In genomic region chr9:108575321-108576297, GRCm38 (mm10) we compare ENCODE assay signal across 15 mouse cellular contexts. TPM values are rescaled to one million over a fixed set of nuclear protein-coding genes. Genes with fewer than 3 reads are reported as not detected.
A peak's percentile ranks its signal among the peaks of the same experiment; 100 is the strongest.
DNase-seq lines count a peak whose midpoint lies in the region; ATAC-seq lines count a peak whose summit lies in the region.
"Had no signal": no experiment of that assay in that cellular context is flagged by ENCODE, and none has a peak within 500 bp of the region (broad histone marks: within the 10 kb centered on the region; RNA-seq: fewer than 3 reads in every experiment).

No protein-coding gene starts in this region.

- H3K27me3 ChIP-seq in forebrain, embryonic 10.5 days (ENCODE audit: poor library complexity, severe bottlenecking): no peaks in the 10 kb centered on the region
- H3K27me3 ChIP-seq in forebrain, embryonic 16.5 days (replicated peaks; ENCODE audit: control insufficient read depth, insufficient read depth, low read length): no peaks in the 10 kb centered on the region
- H3K27me3 ChIP-seq in megakaryocyte, embryonic 14.5 days (replicated peaks): no peaks in the 10 kb centered on the region
- H3K27me3 ChIP-seq in hindbrain, embryonic 15.5 days: no peaks in the 10 kb centered on the region
- no peaks in the 10 kb centered on the region for H3K27me3 ChIP-seq in neural tube, embryonic 12.5 days (replicated peaks)
- H3K27me3 ChIP-seq: liver, embryonic 12.5 days; stomach, embryonic 15.5 days had no signal

- 0 out of 2 replicates have a peak overlapping the region, but pooled peaks have one; percentile 14 for H3K4me3 ChIP-seq in forebrain, embryonic 10.5 days
- no peak overlapping the region for H3K4me3 ChIP-seq in forebrain, embryonic 16.5 days (replicated peaks; ENCODE audit: low read length)
- H3K4me3 ChIP-seq in megakaryocyte, embryonic 14.5 days (replicated peaks): peak overlapping the region; percentile 23
- no peak overlapping the region for H3K4me3 ChIP-seq in hindbrain, embryonic 15.5 days
- peak overlapping the region; percentile 11; the same call in 1 of the 2 replicates for H3K4me3 ChIP-seq in neural tube, embryonic 12.5 days
- H3K4me3 ChIP-seq: left cerebral cortex, adult 2 months; liver, embryonic 12.5 days; stomach, embryonic 15.5 days had no signal

- no peak overlapping the region for H3K27ac ChIP-seq in forebrain, embryonic 10.5 days
- no peak overlapping the region for H3K27ac ChIP-seq in forebrain, embryonic 16.5 days (ENCODE audit: low read length)
- H3K27ac ChIP-seq in hindbrain, embryonic 15.5 days (replicated peaks): no peak overlapping the region
- no peak overlapping the region for H3K27ac ChIP-seq in neural tube, embryonic 12.5 days
- H3K27ac ChIP-seq: left cerebral cortex, adult 2 months; liver, embryonic 12.5 days; stomach, embryonic 15.5 days had no signal

- no peaks in the 10 kb centered on the region for H3K9me3 ChIP-seq in forebrain, embryonic 10.5 days
- no peaks in the 10 kb centered on the region for H3K9me3 ChIP-seq in forebrain, embryonic 16.5 days (ENCODE audit: control insufficient read depth, low read length)
- no peaks in the 10 kb centered on the region for H3K9me3 ChIP-seq in megakaryocyte, embryonic 14.5 days
- no peaks in the 10 kb centered on the region for H3K9me3 ChIP-seq in hindbrain, embryonic 15.5 days
- no peaks in the 10 kb centered on the region for H3K9me3 ChIP-seq in neural tube, embryonic 12.5 days
- H3K9me3 ChIP-seq: liver, embryonic 12.5 days; stomach, embryonic 15.5 days had no signal

- DNase-seq in forebrain, embryonic 10.5 days (ENCODE audit: extremely low spot score, low spot score): no peak
- no peak for DNase-seq in gastrocnemius, adult 8-10 months (ENCODE audit: low spot score in 2 of 2)
- DNase-seq in kidney, postnatal 10 days: no peak
- DNase-seq: gastrocnemius, postnatal 36 days; kidney, postnatal 14 days; lung, postnatal 4 days; right cerebral cortex, postnatal 14 days had no signal

- H3K4me2 ChIP-seq in forebrain, embryonic 16.5 days (ENCODE audit: low read length): no peak overlapping the region
- peak overlapping the region; percentile 78 for H3K4me2 ChIP-seq in hindbrain, embryonic 15.5 days
- H3K4me2 ChIP-seq in neural tube, embryonic 12.5 days (replicated peaks): peak overlapping the region; percentile 79
- H3K4me2 ChIP-seq: liver, embryonic 12.5 days; stomach, embryonic 15.5 days had no signal

- WGBS in forebrain, embryonic 10.5 days: 92% methylated on average over 37 of the region's 37 CpGs
- WGBS in forebrain, embryonic 16.5 days: 90% methylated on average over 37 of the region's 37 CpGs
- 87% methylated on average over 37 of the region's 37 CpGs for WGBS in hindbrain, embryonic 15.5 days
- WGBS in neural tube, embryonic 12.5 days: 87% methylated on average over 37 of the region's 37 CpGs

- peaks cover 73% of the 10 kb centered on the region for H3K4me1 ChIP-seq in forebrain, embryonic 10.5 days
- H3K4me1 ChIP-seq in forebrain, embryonic 16.5 days (replicated peaks; ENCODE audit: control insufficient read depth, insufficient read depth, low read length): peaks cover 44% of the 10 kb centered on the region
- H3K4me1 ChIP-seq in megakaryocyte, embryonic 14.5 days: peaks cover 85% of the 10 kb centered on the region
- H3K4me1 ChIP-seq in hindbrain, embryonic 15.5 days (replicated peaks): peaks cover 62% of the 10 kb centered on the region
- peaks cover 63% of the 10 kb centered on the region for H3K4me1 ChIP-seq in neural tube, embryonic 12.5 days

- H3K9ac ChIP-seq in forebrain, embryonic 16.5 days (replicated peaks; ENCODE audit: low read depth, low read length): no peak overlapping the region; the same call in 1 of the 2 replicates
- H3K9ac ChIP-seq in hindbrain, embryonic 15.5 days: no peak overlapping the region
- 0 out of 2 replicates have a peak overlapping the region, but pooled peaks have one; percentile 26 for H3K9ac ChIP-seq in neural tube, embryonic 12.5 days
- H3K9ac ChIP-seq: stomach, embryonic 15.5 days had no signal

- no peak for ATAC-seq in forebrain, embryonic 16.5 days
- no peak for ATAC-seq in megakaryocyte, adult 5-6 weeks (ENCODE audit: poor library complexity, severe bottlenecking)
- no peak for ATAC-seq in hindbrain, embryonic 15.5 days (ENCODE audit: low FRiP score, low read depth)
- no peak for ATAC-seq in neural tube, embryonic 12.5 days (ENCODE audit: low FRiP score, low read depth)
- ATAC-seq: liver, embryonic 12.5 days had no signal

- H3K36me3 ChIP-seq in forebrain, embryonic 10.5 days (replicated peaks): peaks cover 69% of the 10 kb centered on the region
- H3K36me3 ChIP-seq in forebrain, embryonic 16.5 days (ENCODE audit: control insufficient read depth, insufficient read depth): peaks cover 33% of the 10 kb centered on the region
- peaks cover 63% of the 10 kb centered on the region for H3K36me3 ChIP-seq in megakaryocyte, embryonic 14.5 days (replicated peaks; ENCODE audit: low read length)
- peaks cover 41% of the 10 kb centered on the region for H3K36me3 ChIP-seq in hindbrain, embryonic 15.5 days
- H3K36me3 ChIP-seq in neural tube, embryonic 12.5 days: peaks cover 53% of the 10 kb centered on the region

RNA-seq across cellular contexts. Expression of gene Wdr6, which starts 2.9 kb away (rescaled TPM):
- polyA plus RNA-seq in forebrain, embryonic 10.5 days (2016; fragmentation: Nextera tagmentation; extraction: Ambion mirVana): 203 and 212 TPM in 2 replicates
- polyA plus RNA-seq in forebrain, embryonic 16.5 days (2015; fragmentation: Nextera tagmentation; extraction: Ambion mirVana): 209 and 267 TPM in 2 replicates
- 4.8 and 5.5 TPM in 2 replicates for polyA plus RNA-seq in megakaryocyte, embryonic 14.5 days (2012; ENCODE audit: insufficient read depth, low replicate concordance)
- total RNA-seq in megakaryocyte, adult 5-6 weeks (2015): 2.1 and 3.3 TPM in 2 replicates
- 3.1 and 4.0 TPM in 2 replicates for total RNA-seq in megakaryocyte, adult 5-6 weeks (2017)
- 308 and 313 TPM in 2 replicates for polyA plus RNA-seq in hindbrain, embryonic 15.5 days (2015; fragmentation: Nextera tagmentation; extraction: Ambion mirVana)
- 285 and 286 TPM in 2 replicates for polyA plus RNA-seq in neural tube, embryonic 12.5 days (2016; fragmentation: Nextera tagmentation; extraction: Ambion mirVana)
- total RNA-seq in gastrocnemius, adult 8-10 months (2022): 1 to 10 TPM; 6.6 to 8.4 (median 7.7) TPM

RNA-seq across cellular contexts. Expression of gene Dalrd3, which starts 5.9 kb away (rescaled TPM):
- 192 and 201 TPM in 2 replicates for polyA plus RNA-seq in forebrain, embryonic 10.5 days (2016; fragmentation: Nextera tagmentation; extraction: Ambion mirVana)
- 258 and 296 TPM in 2 replicates for polyA plus RNA-seq in forebrain, embryonic 16.5 days (2015; fragmentation: Nextera tagmentation; extraction: Ambion mirVana)
- polyA plus RNA-seq in megakaryocyte, embryonic 14.5 days (2012; ENCODE audit: insufficient read depth, low replicate concordance): 65.8 and 158 TPM in 2 replicates
- 46.8 and 52.0 TPM in 2 replicates for total RNA-seq in megakaryocyte, adult 5-6 weeks (2015)
- 21.9 and 22.5 TPM in 2 replicates for total RNA-seq in megakaryocyte, adult 5-6 weeks (2017)
- 304 and 323 TPM in 2 replicates for polyA plus RNA-seq in hindbrain, embryonic 15.5 days (2015; fragmentation: Nextera tagmentation; extraction: Ambion mirVana)
- 240 and 254 TPM in 2 replicates for polyA plus RNA-seq in neural tube, embryonic 12.5 days (2016; fragmentation: Nextera tagmentation; extraction: Ambion mirVana)
- total RNA-seq in gastrocnemius, adult 8-10 months (2022): 1 to 10 TPM; 6.0 to 9.1 (median 7.6) TPM

RNA-seq across cellular contexts. Expression of gene Ndufaf3, which starts 8.4 kb away (rescaled TPM):
- 43.3 and 50.6 TPM in 2 replicates for polyA plus RNA-seq in forebrain, embryonic 10.5 days (2016; fragmentation: Nextera tagmentation; extraction: Ambion mirVana)
- polyA plus RNA-seq in forebrain, embryonic 16.5 days (2015; fragmentation: Nextera tagmentation; extraction: Ambion mirVana): 68.9 and 77.4 TPM in 2 replicates
- 28.6 and 37.1 TPM in 2 replicates for polyA plus RNA-seq in megakaryocyte, embryonic 14.5 days (2012; ENCODE audit: insufficient read depth, low replicate concordance)
- total RNA-seq in megakaryocyte, adult 5-6 weeks (2015): 36.8 and 40.7 TPM in 2 replicates
- total RNA-seq in megakaryocyte, adult 5-6 weeks (2017): 15.2 and 22.7 TPM in 2 replicates
- 73.4 and 78.5 TPM in 2 replicates for polyA plus RNA-seq in hindbrain, embryonic 15.5 days (2015; fragmentation: Nextera tagmentation; extraction: Ambion mirVana)
- polyA plus RNA-seq in neural tube, embryonic 12.5 days (2016; fragmentation: Nextera tagmentation; extraction: Ambion mirVana): 67.3 and 69.0 TPM in 2 replicates
- total RNA-seq in gastrocnemius, adult 8-10 months (2022): 10 to 100 TPM; 31.9 to 34.4 (median 33.0) TPM

RNA-seq across cellular contexts. Expression of gene Impdh2, which starts 15.5 kb away (rescaled TPM):
- polyA plus RNA-seq in forebrain, embryonic 10.5 days (2016; fragmentation: Nextera tagmentation; extraction: Ambion mirVana): 244 and 260 TPM in 2 replicates
- 118 and 128 TPM in 2 replicates for polyA plus RNA-seq in forebrain, embryonic 16.5 days (2015; fragmentation: Nextera tagmentation; extraction: Ambion mirVana)
- 39.0 and 48.2 TPM in 2 replicates for polyA plus RNA-seq in megakaryocyte, embryonic 14.5 days (2012; ENCODE audit: insufficient read depth, low replicate concordance)
- 87.2 and 93.2 TPM in 2 replicates for total RNA-seq in megakaryocyte, adult 5-6 weeks (2015)
- total RNA-seq in megakaryocyte, adult 5-6 weeks (2017): 118 and 119 TPM in 2 replicates
- 109 and 111 TPM in 2 replicates for polyA plus RNA-seq in hindbrain, embryonic 15.5 days (2015; fragmentation: Nextera tagmentation; extraction: Ambion mirVana)
- 124 and 134 TPM in 2 replicates for polyA plus RNA-seq in neural tube, embryonic 12.5 days (2016; fragmentation: Nextera tagmentation; extraction: Ambion mirVana)
- 10 to 100 TPM; 60.2 to 78.6 (median 63.1) TPM for total RNA-seq in gastrocnemius, adult 8-10 months (2022)

RNA-seq across cellular contexts. Expression of gene P4htm, which starts 21.9 kb away (rescaled TPM):
- 11.9 and 12.1 TPM in 2 replicates for polyA plus RNA-seq in forebrain, embryonic 10.5 days (2016; fragmentation: Nextera tagmentation; extraction: Ambion mirVana)
- 21.9 and 23.6 TPM in 2 replicates for polyA plus RNA-seq in forebrain, embryonic 16.5 days (2015; fragmentation: Nextera tagmentation; extraction: Ambion mirVana)
- polyA plus RNA-seq in megakaryocyte, embryonic 14.5 days (2012; ENCODE audit: insufficient read depth, low replicate concordance): 1.8 and 2.8 TPM in 2 replicates
- total RNA-seq in megakaryocyte, adult 5-6 weeks (2015): 0.18 and 0.21 TPM in 2 replicates
- not detected in 2 replicates for total RNA-seq in megakaryocyte, adult 5-6 weeks (2017)
- polyA plus RNA-seq in hindbrain, embryonic 15.5 days (2015; fragmentation: Nextera tagmentation; extraction: Ambion mirVana): 34.9 and 35.1 TPM in 2 replicates
- 20.9 and 21.3 TPM in 2 replicates for polyA plus RNA-seq in neural tube, embryonic 12.5 days (2016; fragmentation: Nextera tagmentation; extraction: Ambion mirVana)
- 1 to 10 TPM; 3.8 to 5.5 (median 4.9) TPM for total RNA-seq in gastrocnemius, adult 8-10 months (2022)

Comparison
In these comparisons a context has a peak if more than half of its experiments do, and no peak if none do; other contexts are left out.
1. H3K4me3 ChIP-seq: peak in forebrain, embryonic 10.5 days (single experiment), megakaryocyte, embryonic 14.5 days (single experiment) and neural tube, embryonic 12.5 days (single experiment); none in forebrain, embryonic 16.5 days (single experiment) and hindbrain, embryonic 15.5 days (single experiment).
2. RNA of gene Wdr6, which starts 2.9 kb away (polyA plus RNA-seq): 308 to 313 TPM in hindbrain, embryonic 15.5 days, 285 to 286 TPM in neural tube, embryonic 12.5 days, 209 to 267 TPM in forebrain, embryonic 16.5 days and 203 to 212 TPM in forebrain, embryonic 10.5 days; 4.8 to 5.5 TPM in megakaryocyte, embryonic 14.5 days; every median in the first group is over 10 times any median in the second.